Mouse (Mus musculus) G1E (cell line): ENCODE data around the gene Serpinb3a.

Source experiments
- CTCF ChIP-seq: IDR thresholded peaks from 2 replicates; pipeline ENCODE4 v1.5.1; 2012; ENCODE audit warnings: low read depth, low read length, inconsistent platforms, mixed read lengths
- GATA1 ChIP-seq: IDR thresholded peaks from 2 replicates; pipeline ENCODE4 v1.6.1; 2012; ENCODE audit warnings: borderline replicate concordance, low read length, inconsistent platforms, mixed read lengths
- GATA2 ChIP-seq: IDR thresholded peaks from 2 replicates; pipeline ENCODE4 v1.6.1; 2012; ENCODE audit warnings: low read depth, low read length, inconsistent platforms, borderline replicate concordance
- POLR2AphosphoS5 ChIP-seq: IDR thresholded peaks from 2 replicates; pipeline ENCODE4 v1.6.1; 2012; ENCODE audit warnings: low read depth, low read length, inconsistent platforms; ENCODE audit not compliant: insufficient replicate concordance
- TAL1 ChIP-seq: conservative IDR thresholded peaks from 2 replicates; pipeline ENCODE4 v1.6.1; 2012; ENCODE audit warnings: low read depth, low read length, inconsistent platforms, mixed read lengths

DNA sequence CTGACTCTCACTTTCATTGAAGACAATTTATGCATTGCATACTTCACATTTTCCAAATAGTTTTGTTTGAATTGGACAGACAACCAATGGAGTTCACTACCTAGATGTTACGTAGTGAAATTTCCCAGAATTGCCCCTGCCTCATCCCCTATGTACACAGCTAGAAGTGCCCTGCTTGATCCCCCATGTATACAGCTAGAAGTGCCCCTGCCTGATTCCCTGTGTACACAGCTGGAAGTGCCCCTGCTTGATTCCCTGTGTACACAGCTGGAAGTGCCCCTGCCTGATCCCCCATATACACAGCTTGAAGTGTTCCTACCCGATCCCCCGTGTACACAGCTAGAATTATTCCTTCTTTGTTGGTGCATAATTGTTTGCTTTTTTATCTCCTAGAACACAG, 45.8 kb downstream of the Serpinb3a start:
- no peak for TF ChIP-seq CTCF
- TF ChIP-seq POLR2AphosphoS5 = no peak
- no peak for TF ChIP-seq TAL1
- no peak for TF ChIP-seq GATA1
- no peak for TF ChIP-seq GATA2
